9 mouse cellular contexts compared by ENCODE assay signal in genomic region chr1:170200379-170200778, GRCm38 (mm10). TPM values are rescaled to one million over a fixed set of nuclear protein-coding genes. Genes with fewer than 3 reads are reported as not detected.
DNase-seq lines count a peak whose midpoint lies in the region; ATAC-seq and TF ChIP-seq lines count a peak whose summit lies in the region.
"Had no signal": no experiment of that assay in that cellular context is flagged by ENCODE, and none has a peak within 500 bp of the region (broad histone marks: within the 10 kb centered on the region; RNA-seq: fewer than 3 reads in every experiment).

No protein-coding gene starts in this region.

- WGBS in midbrain, postnatal 0 days, result 78% methylated on average over 3 of the region's 3 CpGs
- 73% methylated on average over 3 of the region's 3 CpGs for WGBS in midbrain, embryonic 11.5 days
- 75% methylated on average over 3 of the region's 3 CpGs for WGBS in intestine, embryonic 16.5 days

- H3K36me3 ChIP-seq in midbrain, postnatal 0 days (ENCODE audit: insufficient read depth, low read length), result peaks cover 47% of the 10 kb centered on the region
- H3K36me3 ChIP-seq in midbrain, embryonic 11.5 days (ENCODE audit: control insufficient read depth, insufficient read depth, low read length), result peaks cover 5% of the 10 kb centered on the region; the same call in 1 of the 2 replicates
- H3K36me3 ChIP-seq in intestine, embryonic 16.5 days (ENCODE audit: control insufficient read depth, insufficient read depth, low read length), result 0 out of 2 replicates have a peak, but pooled peaks cover 5% of the 10 kb centered on the region

- H3K9me3 ChIP-seq in midbrain, postnatal 0 days (ENCODE audit: low read length), result no peaks in the 10 kb centered on the region
- H3K9me3 ChIP-seq in midbrain, embryonic 11.5 days (ENCODE audit: control insufficient read depth, low read length), result no peaks in the 10 kb centered on the region
- H3K9me3 ChIP-seq in intestine, embryonic 16.5 days (ENCODE audit: control insufficient read depth, low read length), result no peaks in the 10 kb centered on the region
- H3K9me3 ChIP-seq: hindbrain, embryonic 15.5 days had no signal

- H3K27me3 ChIP-seq in midbrain, postnatal 0 days (ENCODE audit: insufficient read depth, low read length), result no peaks in the 10 kb centered on the region
- H3K27me3 ChIP-seq in midbrain, embryonic 11.5 days (ENCODE audit: control insufficient read depth, insufficient read depth, low read length), result no peaks in the 10 kb centered on the region
- H3K27me3 ChIP-seq in intestine, embryonic 16.5 days (replicated peaks; ENCODE audit: control insufficient read depth, insufficient read depth, low read length), result no peaks in the 10 kb centered on the region
- H3K27me3 ChIP-seq: hindbrain, embryonic 15.5 days had no signal

- peak; percentile 60 for TF ChIP-seq CTCF in gastrocnemius, adult 2 months (IDR thresholded peaks at IDR 0.05)
- TF ChIP-seq CTCF in midbrain, postnatal 0 days (IDR thresholded peaks at IDR 0.05), result peak; percentile 72

- intact Hi-C loops in gastrocnemius, adult 2 months (cut with DNase I), result no loop called here

- no peak overlapping the region for H3K4me2 ChIP-seq in midbrain, postnatal 0 days (ENCODE audit: low read depth, low read length, poor library complexity, severe bottlenecking)
- no peak overlapping the region for H3K4me2 ChIP-seq in midbrain, embryonic 11.5 days
- H3K4me2 ChIP-seq in intestine, embryonic 16.5 days (ENCODE audit: low read depth, low read length), result no peak overlapping the region
- H3K4me2 ChIP-seq: hindbrain, embryonic 15.5 days had no signal

- H3K4me3 ChIP-seq in gastrocnemius, adult 2 months, result no peak overlapping the region
- no peak overlapping the region for H3K4me3 ChIP-seq in midbrain, postnatal 0 days (ENCODE audit: low read depth, low read length)
- no peak overlapping the region for H3K4me3 ChIP-seq in midbrain, embryonic 11.5 days (ENCODE audit: low read depth, low read length)
- H3K4me3 ChIP-seq in intestine, embryonic 16.5 days (ENCODE audit: low read length), result no peak overlapping the region
- H3K4me3 ChIP-seq: hindbrain, embryonic 15.5 days had no signal

- no peaks in the 10 kb centered on the region for H3K4me1 ChIP-seq in midbrain, postnatal 0 days (ENCODE audit: insufficient read depth, low read length)
- no peaks in the 10 kb centered on the region for H3K4me1 ChIP-seq in midbrain, embryonic 11.5 days (ENCODE audit: control insufficient read depth, insufficient read depth, low read length)
- H3K4me1 ChIP-seq in intestine, embryonic 16.5 days (ENCODE audit: control insufficient read depth, insufficient read depth, low read length), result no peaks in the 10 kb centered on the region
- H3K4me1 ChIP-seq: hindbrain, embryonic 15.5 days had no signal

- DNase-seq in gastrocnemius, adult 2 months, result peak; percentile 35
- no peak for DNase-seq in gastrocnemius, postnatal 25 days
- DNase-seq in midbrain, postnatal 0 days (ENCODE audit: low spot score), result peak; percentile 44
- no peak for DNase-seq in midbrain, embryonic 11.5 days (ENCODE audit: low spot score, missing footprints)
- DNase-seq in ZHBTc4 (ENCODE audit: low read depth, low spot score), result peak; percentile 49
- peak; percentile 42 to 68 for DNase-seq in kidney, postnatal 36 days
- peak; percentile 32 for DNase-seq in thymus, postnatal 25 days

- no peak overlapping the region for H3K9ac ChIP-seq in midbrain, postnatal 0 days (replicated peaks; ENCODE audit: low read length, poor library complexity, severe bottlenecking)
- H3K9ac ChIP-seq in midbrain, embryonic 11.5 days (ENCODE audit: low read length), result no peak overlapping the region
- no peak overlapping the region for H3K9ac ChIP-seq in intestine, embryonic 16.5 days (ENCODE audit: low read depth, low read length)
- H3K9ac ChIP-seq: hindbrain, embryonic 15.5 days had no signal

- ATAC-seq in midbrain, postnatal 0 days (ENCODE audit: low FRiP score), result no peak
- no peak for ATAC-seq in midbrain, embryonic 11.5 days (ENCODE audit: low FRiP score)
- no peak for ATAC-seq in intestine, embryonic 16.5 days

- no peak overlapping the region for H3K27ac ChIP-seq in gastrocnemius, adult 2 months
- no peak overlapping the region for H3K27ac ChIP-seq in midbrain, postnatal 0 days (ENCODE audit: low read depth, low read length)
- no peak overlapping the region for H3K27ac ChIP-seq in midbrain, embryonic 11.5 days (ENCODE audit: low read depth, low read length)
- H3K27ac ChIP-seq in intestine, embryonic 16.5 days (ENCODE audit: low read length), result no peak overlapping the region
- H3K27ac ChIP-seq: hindbrain, embryonic 15.5 days had no signal

RNA-seq across cellular contexts. Expression of gene Uhmk1, which starts 14.8 kb away (rescaled TPM):
- 10 to 100 TPM; 12.6 to 15.5 TPM for total RNA-seq in gastrocnemius, adult 2 months (2021)
- 10 to 100 TPM; 11.1 to 12.3 TPM for total RNA-seq in gastrocnemius, postnatal 25 days (2021)
- 46.4 and 57.3 TPM in 2 replicates for total RNA-seq in midbrain, postnatal 0 days (2014; rRNA removed)
- 7.2 and 8.2 TPM in 2 replicates for polyA plus RNA-seq in midbrain, postnatal 0 days (2015; fragmentation: Nextera tagmentation; extraction: Ambion mirVana)
- polyA plus RNA-seq in midbrain, embryonic 11.5 days (2014; fragmentation: Nextera tagmentation; extraction: Ambion mirVana), result 16.3 and 17.4 TPM in 2 replicates
- 5.7 and 7.1 TPM in 2 replicates for polyA plus RNA-seq in intestine, embryonic 16.5 days (2015; fragmentation: Nextera tagmentation; extraction: Ambion mirVana)

RNA-seq across cellular contexts. Expression of gene Uap1, which starts 25.6 kb away (rescaled TPM):
- total RNA-seq in gastrocnemius, adult 2 months (2021), result 10 to 100 TPM; 46.9 to 47.8 TPM
- 10 to 100 TPM; 42.7 to 49.5 TPM for total RNA-seq in gastrocnemius, postnatal 25 days (2021)
- total RNA-seq in midbrain, postnatal 0 days (2014; rRNA removed), result 38.6 and 52.8 TPM in 2 replicates
- 55.8 and 59.0 TPM in 2 replicates for polyA plus RNA-seq in midbrain, postnatal 0 days (2015; fragmentation: Nextera tagmentation; extraction: Ambion mirVana)
- polyA plus RNA-seq in midbrain, embryonic 11.5 days (2014; fragmentation: Nextera tagmentation; extraction: Ambion mirVana), result 61.7 and 67.7 TPM in 2 replicates
- 46.5 and 46.9 TPM in 2 replicates for polyA plus RNA-seq in intestine, embryonic 16.5 days (2015; fragmentation: Nextera tagmentation; extraction: Ambion mirVana)

RNA-seq across cellular contexts. Expression of gene Sh2d1b2, which starts 32.2 kb away (rescaled TPM):
- not detected for total RNA-seq in gastrocnemius, adult 2 months (2021)
- not detected for total RNA-seq in gastrocnemius, postnatal 25 days (2021)
- total RNA-seq in midbrain, postnatal 0 days (2014; rRNA removed), result 0.11 TPM in 1 of 2 replicates, not detected in the other
- not detected in 2 replicates for polyA plus RNA-seq in midbrain, postnatal 0 days (2015; fragmentation: Nextera tagmentation; extraction: Ambion mirVana)
- polyA plus RNA-seq in midbrain, embryonic 11.5 days (2014; fragmentation: Nextera tagmentation; extraction: Ambion mirVana), result not detected in 2 replicates
- polyA plus RNA-seq in intestine, embryonic 16.5 days (2015; fragmentation: Nextera tagmentation; extraction: Ambion mirVana), result not detected in 2 replicates
- polyA plus RNA-seq: hindbrain, embryonic 15.5 days had no signal

Comparison
In these comparisons a context has a peak if more than half of its experiments do, and no peak if none do; other contexts are left out.
1. DNase-seq: peak in gastrocnemius, adult 2 months (single experiment), midbrain, postnatal 0 days (single experiment), ZHBTc4 (single experiment), kidney, postnatal 36 days (2 of 2) and thymus, postnatal 25 days (single experiment); none in gastrocnemius, postnatal 25 days (single experiment) and midbrain, embryonic 11.5 days (single experiment).